Mouse (Mus musculus): Measurements from ENCODE around the gene Gm15155. TPM values are rescaled to one million over a fixed set of nuclear protein-coding genes. Genes with fewer than 3 reads are reported as not detected.
"Not testable (repeated sequence)": the region's sequence is repeated elsewhere in the genome, so short reads cannot be mapped to it uniquely, and the experiment has no call there.

The Gm15155 gene
- total RNA-seq, 2 experiments from 2014 or later = not detected

DNA sequence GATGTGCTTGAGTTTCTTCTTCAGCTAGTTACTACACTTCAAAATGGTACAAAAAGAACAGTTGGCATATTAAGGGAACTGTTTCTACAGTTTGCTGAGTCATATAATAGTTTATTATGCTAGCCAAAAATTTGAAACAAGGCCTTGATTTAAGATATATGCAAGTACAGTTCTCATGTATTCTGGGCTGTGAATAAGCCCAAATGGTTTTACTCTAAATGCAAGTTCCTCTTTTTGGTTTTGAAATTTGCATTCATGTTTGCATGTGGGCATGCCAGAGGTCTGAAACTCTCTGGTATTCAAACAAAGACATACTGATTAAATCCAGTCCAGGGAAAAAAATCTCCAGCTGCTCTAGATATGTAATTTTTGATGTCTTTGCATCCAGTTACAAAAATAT is 277.2 kb downstream of the Gm15155 start:
- ATAC-seq (replicated peaks; ENCODE audit: poor library complexity, severe bottlenecking) = no peak

GRCm38 (mm10) chrX:155903108-155903507 is 278.6 kb downstream of the Gm15155 start:
- ATAC-seq (replicated peaks; ENCODE audit: poor library complexity, severe bottlenecking) = no peak

DNA sequence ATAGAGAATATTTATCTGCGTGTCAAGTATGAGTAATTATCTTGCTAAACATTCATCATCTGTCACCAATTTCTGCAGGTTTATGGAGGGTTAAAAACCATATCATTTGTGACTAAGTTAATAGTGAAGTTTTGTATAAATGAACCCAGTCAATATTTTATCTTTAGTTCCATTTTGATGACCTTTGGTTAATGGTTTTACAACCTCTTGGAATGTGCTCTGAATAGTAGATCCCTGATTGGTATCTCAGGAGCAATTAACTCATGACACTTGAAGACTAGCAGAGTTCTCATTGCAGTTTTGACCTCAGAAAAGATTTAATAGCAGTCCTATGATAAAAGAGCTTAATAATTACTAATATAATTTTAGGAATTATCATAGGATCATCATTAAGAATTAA is 385.2 kb downstream of the Gm15155 start:
- ATAC-seq (replicated peaks; ENCODE audit: poor library complexity, severe bottlenecking) = no peak

DNA sequence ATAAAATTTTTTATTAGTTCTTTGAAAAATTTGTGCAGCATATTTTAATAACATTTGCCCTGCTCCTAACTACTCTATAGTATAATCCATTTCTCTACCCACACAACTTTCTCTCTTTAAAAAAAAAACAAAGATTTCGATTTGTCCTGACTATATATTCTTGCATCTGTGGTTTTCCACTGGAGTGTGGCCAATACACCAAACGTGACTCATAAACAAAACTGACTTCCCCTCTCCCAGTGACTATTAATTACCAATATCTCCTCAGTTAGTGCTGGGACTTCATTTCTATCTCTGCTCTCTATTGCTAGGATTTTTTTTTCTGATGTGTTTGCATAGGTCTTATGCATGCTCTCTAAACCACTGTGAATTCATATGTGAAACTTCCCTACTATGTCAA is 531.2 kb downstream of the Gm15155 start:
- no peak for ATAC-seq (replicated peaks; ENCODE audit: poor library complexity, severe bottlenecking)

DNA sequence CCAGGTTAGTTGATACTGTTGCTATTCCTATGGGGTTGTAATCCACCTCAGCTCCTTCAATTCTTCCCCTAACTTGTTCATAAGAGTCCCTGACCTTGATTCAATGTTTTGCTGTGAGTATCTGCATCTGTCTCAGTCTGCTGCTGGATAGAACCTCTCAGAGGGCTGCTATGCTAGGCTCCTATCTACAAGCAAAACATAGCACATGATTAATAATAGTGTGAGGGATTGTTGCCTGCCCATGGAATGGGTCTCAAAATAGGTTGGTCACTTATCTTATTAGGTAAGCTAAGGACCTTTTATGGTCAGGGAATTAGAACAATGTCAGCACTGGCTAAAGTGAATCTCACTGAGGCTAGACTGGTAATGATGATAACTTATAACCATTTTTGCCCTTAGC is 547.0 kb downstream of the Gm15155 start:
- ATAC-seq (replicated peaks; ENCODE audit: poor library complexity, severe bottlenecking) = no peak

DNA sequence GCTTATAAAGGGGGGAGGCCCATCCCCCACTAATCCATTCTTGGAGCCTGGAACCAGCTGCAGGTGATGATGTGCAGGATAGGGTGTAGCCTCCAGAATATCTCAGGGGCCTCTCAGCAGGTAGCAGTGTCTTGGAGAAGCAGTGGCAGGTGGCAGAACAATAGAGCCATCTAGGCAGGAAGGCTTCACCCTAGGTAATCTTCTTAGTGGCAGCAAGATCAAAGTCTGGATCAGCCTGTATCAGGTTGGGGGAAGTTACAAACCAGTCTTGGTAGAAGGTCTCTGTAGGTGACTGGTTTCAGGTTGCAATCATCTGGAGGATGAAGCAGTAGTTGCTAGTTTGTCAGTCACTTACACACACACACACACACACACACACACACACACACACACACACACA is 679.3 kb downstream of the Gm15155 start:
- not testable (repeated sequence) for ATAC-seq (replicated peaks; ENCODE audit: poor library complexity, severe bottlenecking)

Other genes with a start within 250 kb of the Gm15155 start
- not detected in 2 replicates for gene Ptchd1, start 927 bp upstream of the Gm15155 start, total RNA-seq (2014; fragmentation: Nextera tagmentation)
- not detected in 2 replicates for gene Ptchd1, start 927 bp upstream of the Gm15155 start, total RNA-seq (2017)